Mouse (Mus musculus) MEL (cell line): ENCODE measurements around the gene Lyrm1.

Experiments
- CHD2 ChIP-seq: IDR thresholded peaks from 2 replicates; pipeline ENCODE4 v1.6.1; 2011; ENCODE audit warnings: low read length, improper control_type of control experiment
- CTCF ChIP-seq, 3 experiments: IDR thresholded peaks in 2 of 3; conservative IDR thresholded peaks in 1 of 3; 2 replicates each; pipeline ENCODE4 v1.5.1; 2011 to 2012; ENCODE audit warnings: low read length in 3 of 3, low read depth in 2 of 3, mild to moderate bottlenecking in 2 of 3, improper control_type of control experiment in 1 of 3, inconsistent platforms in 1 of 3, mixed read lengths in 1 of 3, moderate library complexity in 1 of 3; ENCODE audit not compliant: control insufficient read depth in 1 of 3, insufficient read depth in 1 of 3, poor library complexity in 1 of 3, severe bottlenecking in 1 of 3
- E2F4 ChIP-seq: IDR thresholded peaks from 2 replicates; pipeline ENCODE4 v1.6.1; 2011; ENCODE audit warnings: low read depth, low read length, improper control_type of control experiment, borderline replicate concordance
- ETS1 ChIP-seq: IDR thresholded peaks from 2 replicates; pipeline ENCODE4 v1.6.1; 2012; ENCODE audit warnings: low read depth, mild to moderate bottlenecking, inconsistent platforms, low read length, improper control_type of control experiment, moderate library complexity
- GATA1 ChIP-seq: IDR thresholded peaks from 2 replicates; pipeline ENCODE4 v1.6.1; 2011; ENCODE audit warnings: low read depth, low read length, improper control_type of control experiment
- HCFC1 ChIP-seq: IDR thresholded peaks from 2 replicates; pipeline ENCODE4 v1.6.1; 2012; ENCODE audit warnings: low read depth, mild to moderate bottlenecking, inconsistent platforms, low read length, improper control_type of control experiment, moderate library complexity
- MEF2A ChIP-seq: IDR thresholded peaks from 2 replicates; pipeline ENCODE4 v1.6.1; 2014; ENCODE audit warnings: low read depth, mild to moderate bottlenecking, inconsistent platforms, low read length, improper control_type of control experiment; ENCODE audit not compliant: poor library complexity, insufficient replicate concordance, severe bottlenecking; ENCODE audit errors: extremely low read depth
- POLR2A ChIP-seq, 2 experiments: IDR thresholded peaks; 2 replicates each; pipeline ENCODE4 v1.6.1; 2011 to 2012; ENCODE audit warnings: low read length in 2 of 2, mild to moderate bottlenecking in 2 of 2, control low read depth in 1 of 2, improper control_type of control experiment in 1 of 2, low read depth in 1 of 2, moderate library complexity in 1 of 2; ENCODE audit not compliant: control insufficient read depth in 1 of 2, insufficient read depth in 1 of 2, poor library complexity in 1 of 2
- TBP ChIP-seq: IDR thresholded peaks from 2 replicates; pipeline ENCODE4 v1.8.0; 2011; ENCODE audit warnings: low read depth, low read length, improper control_type of control experiment
- TCF12 ChIP-seq: IDR thresholded peaks from 2 replicates; pipeline ENCODE4 v1.6.1; 2014; ENCODE audit warnings: low read depth, mild to moderate bottlenecking, inconsistent platforms, low read length, improper control_type of control experiment, moderate library complexity
- USF1 ChIP-seq: IDR thresholded peaks from 2 replicates; pipeline ENCODE4 v1.6.1; 2014; ENCODE audit warnings: low read depth, mild to moderate bottlenecking, inconsistent platforms, low read length, improper control_type of control experiment, moderate library complexity
- ZC3H11A ChIP-seq: IDR thresholded peaks from 2 replicates; pipeline ENCODE4 v1.6.1; 2012; ENCODE audit warnings: low read depth, mild to moderate bottlenecking, inconsistent platforms, low read length, improper control_type of control experiment
- ZMIZ1 ChIP-seq: IDR thresholded peaks from 2 replicates; pipeline ENCODE4 v1.6.1; 2012; ENCODE audit warnings: low read depth, mild to moderate bottlenecking, inconsistent platforms, low read length, improper control_type of control experiment, moderate library complexity

- TF ChIP-seq CTCF (IDR thresholded peaks at IDR 0.05 in 2 of 3, conservative IDR thresholded peaks at IDR 0.05 in 1 of 3; ENCODE audit: control insufficient read depth in 1 of 3, insufficient read depth in 1 of 3, low read depth in 2 of 3, low read length in 3 of 3, poor library complexity in 1 of 3, severe bottlenecking in 1 of 3), result no peak
- TF ChIP-seq HCFC1, result no peak
- no peak for TF ChIP-seq CHD2
- TF ChIP-seq ZMIZ1, result no peak
- TF ChIP-seq POLR2A (IDR thresholded peaks at IDR 0.05; ENCODE audit: control insufficient read depth in 1 of 2, insufficient read depth in 1 of 2, low read depth in 1 of 2, low read length in 2 of 2, poor library complexity in 1 of 2), result no peak
- no peak for TF ChIP-seq GATA1
- TF ChIP-seq E2F4, result no peak
- no peak for TF ChIP-seq USF1
- no peak for TF ChIP-seq ETS1
- TF ChIP-seq ZC3H11A, result no peak
- TF ChIP-seq TBP, result no peak
- TF ChIP-seq MEF2A, result no peak
- no peak for TF ChIP-seq TCF12
Measured at GRCm38 (mm10) chr7:119875776-119876440, 19.8 kb upstream of the Lyrm1 start.
